Mouse (Mus musculus) kidney, adult 9 months (tissue): ENCODE results near the gene Flvcr1.
A peak's percentile ranks its signal among the peaks of the same experiment; 100 is the strongest.

ENCODE experiments used
- DNase-seq: peaks from one replicate; pipeline ENCODE4 v3.0.0; 2022

Flvcr1 gene

DNA sequence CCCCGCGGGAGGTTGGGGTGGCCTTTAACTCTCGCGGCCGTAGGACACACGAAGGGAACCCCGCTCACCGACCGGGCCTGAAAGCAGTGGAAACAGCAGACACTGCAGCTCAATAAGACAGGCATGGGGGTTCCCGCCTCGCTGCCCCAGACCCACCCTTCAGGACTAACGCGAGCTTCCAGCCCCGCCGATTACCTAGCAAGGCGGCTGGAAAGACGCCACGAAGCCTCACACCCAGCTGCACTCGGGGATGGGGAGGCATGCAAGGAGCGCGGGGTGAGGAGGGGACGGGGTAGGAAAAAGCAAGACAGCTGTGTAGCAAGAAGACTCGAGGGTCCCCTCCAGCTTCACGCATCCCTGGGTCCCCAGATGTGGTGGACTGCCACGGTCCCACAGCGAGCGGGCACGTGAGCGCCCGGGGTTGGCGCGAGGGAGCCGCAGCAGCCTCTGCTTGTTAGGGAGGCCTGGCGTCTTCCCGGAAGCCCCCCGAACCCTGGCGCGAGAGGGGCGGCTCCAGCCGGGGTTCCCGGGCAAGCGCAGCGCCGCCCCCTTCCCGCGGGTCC lies 47.4 kb downstream of the Flvcr1 start:
- no peak for DNase-seq

DNA sequence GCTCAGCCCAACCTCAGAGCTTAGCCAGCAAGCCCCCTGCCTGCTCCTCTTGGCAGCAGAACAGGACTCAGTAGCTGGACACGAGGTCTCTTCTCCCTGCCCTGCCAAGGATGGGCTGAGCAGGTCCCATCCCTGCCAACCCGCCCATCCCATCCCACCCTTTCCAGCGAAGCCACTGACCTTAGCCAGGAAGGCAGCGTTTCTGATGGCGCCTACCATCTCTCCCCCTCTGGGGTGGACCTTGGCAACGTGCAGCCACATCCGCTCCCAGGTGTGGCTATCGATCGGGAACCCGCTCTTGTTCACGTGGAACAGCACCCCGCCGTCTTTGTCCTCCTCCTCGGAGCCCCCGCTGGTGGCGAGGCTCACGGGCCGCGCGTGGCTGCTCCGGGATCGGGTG lies 48.0 kb downstream of the Flvcr1 start:
- DNase-seq = no peak

DNA sequence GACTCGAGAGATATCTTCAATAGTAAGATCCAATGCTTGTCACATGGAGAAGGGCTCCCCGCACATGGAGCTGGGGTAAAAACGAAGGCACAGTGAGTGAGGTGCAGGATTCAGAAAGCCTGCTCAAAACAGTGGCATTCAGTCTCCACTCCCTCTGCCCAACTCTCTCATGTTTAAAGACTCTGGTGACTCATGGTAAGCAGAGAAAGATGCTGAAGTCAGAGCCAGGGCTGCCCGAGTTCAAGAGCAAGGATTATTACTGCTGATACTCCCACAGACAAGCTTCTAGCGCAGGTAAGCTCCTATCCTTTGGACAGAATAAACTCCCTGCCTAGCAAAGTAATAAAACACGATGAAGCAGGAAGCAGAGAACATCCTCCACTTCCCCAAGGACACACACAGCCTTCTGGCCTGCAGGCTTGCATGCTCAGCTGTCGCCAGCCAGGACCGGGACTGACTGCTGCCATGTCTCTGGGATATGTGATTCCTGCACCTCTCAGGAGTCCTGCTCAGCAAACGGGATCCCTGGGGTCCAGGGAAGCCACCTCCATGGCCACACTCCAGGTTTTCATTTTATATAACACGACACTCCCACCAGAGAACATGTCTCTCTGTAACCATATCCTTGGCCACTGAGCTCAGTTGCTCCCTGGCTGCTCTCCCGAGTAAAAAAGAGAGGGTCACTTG lies 48.9 kb downstream of the Flvcr1 start:
- DNase-seq = no peak

DNA sequence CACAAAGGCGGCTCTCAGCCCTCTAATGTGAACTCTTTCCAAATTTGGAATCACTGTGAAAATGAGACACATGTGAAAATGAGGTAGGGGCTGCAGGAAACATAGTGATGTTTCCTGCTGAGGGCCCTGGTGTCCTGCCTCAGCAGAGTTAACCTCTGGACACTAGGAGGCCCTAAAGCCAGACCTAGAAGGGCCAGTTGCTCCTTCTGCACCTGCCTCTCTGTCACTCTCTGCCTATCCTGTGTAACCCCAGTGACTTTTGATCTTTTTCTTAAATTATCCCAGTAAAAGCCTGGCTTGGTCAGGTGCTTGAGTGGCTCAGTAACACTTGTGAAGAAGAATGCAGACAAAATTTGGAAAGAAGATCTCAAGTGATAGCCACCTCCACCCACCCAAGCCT lies 51.1 kb downstream of the Flvcr1 start:
- no peak for DNase-seq

DNA sequence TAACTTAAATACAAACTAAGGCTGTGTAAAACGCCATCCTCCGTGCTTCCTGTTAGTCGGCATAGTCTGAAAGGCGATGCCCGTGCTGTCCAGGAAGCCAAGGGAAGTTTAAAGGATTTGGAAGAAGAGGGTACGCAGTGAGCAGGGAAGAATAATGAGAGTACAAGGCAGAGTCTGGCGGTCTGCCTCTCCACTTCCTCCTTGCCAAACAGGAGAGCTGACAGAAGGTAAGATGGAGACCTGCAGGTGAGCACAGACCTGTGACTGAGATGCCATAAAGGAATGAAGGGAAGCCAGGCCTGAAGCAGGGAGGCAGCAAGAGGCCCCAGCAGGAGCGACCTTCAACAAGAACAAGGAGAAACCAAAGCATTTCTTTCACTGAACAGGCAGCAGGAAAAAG lies 51.8 kb downstream of the Flvcr1 start:
- no peak for DNase-seq

DNA sequence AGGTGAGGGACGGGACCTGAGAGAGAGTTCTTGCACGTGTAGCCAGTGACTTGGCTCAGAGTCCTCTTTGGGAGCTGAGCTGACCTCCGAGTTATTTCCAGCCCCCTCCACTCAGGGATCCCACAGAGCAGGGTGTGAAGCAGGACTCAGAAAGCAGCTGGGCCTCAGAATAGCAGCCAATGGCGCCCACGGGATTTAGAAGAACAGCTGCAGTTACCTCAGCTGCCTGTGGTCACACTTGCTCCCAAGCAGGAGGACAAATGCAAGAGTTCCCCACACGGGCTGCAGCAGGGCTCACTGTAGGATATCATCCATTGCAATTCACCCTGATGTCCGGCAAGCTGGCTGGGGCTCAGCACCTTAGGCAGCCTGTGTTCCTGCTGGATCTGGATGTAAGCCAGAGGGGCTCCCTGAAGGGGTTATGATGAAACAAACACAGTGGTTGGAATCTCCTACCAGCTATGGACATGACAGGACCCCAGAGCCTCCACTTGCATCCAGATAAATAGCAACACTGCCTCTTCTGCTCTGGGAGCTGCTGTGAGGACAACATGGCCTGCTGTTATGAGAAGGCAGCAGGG lies 53.3 kb downstream of the Flvcr1 start:
- no peak for DNase-seq

DNA sequence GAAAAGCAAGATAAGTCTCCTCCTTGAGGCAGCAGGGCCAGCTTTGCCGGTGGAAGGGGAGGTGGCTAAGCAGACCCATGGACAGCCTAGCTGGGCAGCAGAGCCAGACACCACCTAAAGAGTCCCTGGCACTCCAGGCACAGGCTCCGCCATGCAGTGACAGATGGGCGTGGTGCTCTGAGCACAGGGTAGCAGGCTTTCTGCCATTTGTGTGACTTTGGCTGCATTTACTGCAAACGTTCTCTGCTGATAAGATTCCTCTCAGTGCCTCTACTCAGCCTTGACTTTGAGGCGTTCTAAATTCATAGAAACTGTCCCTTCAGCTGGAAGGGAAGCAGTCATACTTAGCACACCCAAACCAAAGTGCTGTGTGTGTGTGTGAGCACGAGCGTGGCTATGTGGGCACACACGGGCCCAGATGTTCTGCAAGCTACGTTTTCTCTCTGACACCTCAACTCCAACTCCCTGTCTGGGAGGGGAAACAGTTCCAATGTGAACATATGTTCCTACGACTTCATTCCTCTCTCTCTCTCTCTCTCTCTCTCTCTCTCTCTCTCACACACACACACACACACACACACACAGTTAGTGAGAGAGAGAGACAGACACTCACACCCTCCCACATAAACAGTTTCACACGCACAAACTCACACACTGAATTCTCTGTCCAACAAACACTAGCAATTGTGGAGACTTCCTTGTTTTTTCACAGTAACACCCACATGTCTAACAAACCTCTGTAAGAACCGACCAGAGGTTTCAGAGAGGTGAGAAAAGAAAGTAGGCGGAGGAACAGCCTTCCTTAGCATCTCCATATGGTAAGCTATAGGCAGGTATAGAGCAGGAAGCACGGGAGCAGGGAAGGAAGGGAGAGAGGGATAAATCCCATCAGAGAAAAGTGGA lies 54.0 kb downstream of the Flvcr1 start:
- no peak for DNase-seq

DNA sequence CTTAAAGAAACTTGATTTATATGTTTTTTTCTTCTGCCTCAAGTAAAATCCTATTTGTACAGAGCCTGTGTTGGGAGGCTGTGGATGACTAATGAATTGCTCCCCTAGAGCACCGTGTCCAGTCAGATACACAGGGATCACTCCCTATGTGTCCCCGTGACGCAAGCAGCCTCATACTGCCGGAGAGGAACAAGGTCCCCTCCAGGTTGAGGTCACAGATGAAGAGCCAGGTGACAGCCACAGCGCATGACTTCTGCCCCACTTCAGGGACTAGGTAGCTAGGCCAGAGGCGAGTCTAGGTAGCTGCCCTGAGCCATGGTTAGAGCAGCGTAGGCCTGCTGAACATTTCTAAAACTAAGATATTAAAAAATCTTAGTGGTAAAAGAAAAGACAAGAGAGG lies 57.9 kb downstream of the Flvcr1 start:
- DNase-seq = no peak

DNA sequence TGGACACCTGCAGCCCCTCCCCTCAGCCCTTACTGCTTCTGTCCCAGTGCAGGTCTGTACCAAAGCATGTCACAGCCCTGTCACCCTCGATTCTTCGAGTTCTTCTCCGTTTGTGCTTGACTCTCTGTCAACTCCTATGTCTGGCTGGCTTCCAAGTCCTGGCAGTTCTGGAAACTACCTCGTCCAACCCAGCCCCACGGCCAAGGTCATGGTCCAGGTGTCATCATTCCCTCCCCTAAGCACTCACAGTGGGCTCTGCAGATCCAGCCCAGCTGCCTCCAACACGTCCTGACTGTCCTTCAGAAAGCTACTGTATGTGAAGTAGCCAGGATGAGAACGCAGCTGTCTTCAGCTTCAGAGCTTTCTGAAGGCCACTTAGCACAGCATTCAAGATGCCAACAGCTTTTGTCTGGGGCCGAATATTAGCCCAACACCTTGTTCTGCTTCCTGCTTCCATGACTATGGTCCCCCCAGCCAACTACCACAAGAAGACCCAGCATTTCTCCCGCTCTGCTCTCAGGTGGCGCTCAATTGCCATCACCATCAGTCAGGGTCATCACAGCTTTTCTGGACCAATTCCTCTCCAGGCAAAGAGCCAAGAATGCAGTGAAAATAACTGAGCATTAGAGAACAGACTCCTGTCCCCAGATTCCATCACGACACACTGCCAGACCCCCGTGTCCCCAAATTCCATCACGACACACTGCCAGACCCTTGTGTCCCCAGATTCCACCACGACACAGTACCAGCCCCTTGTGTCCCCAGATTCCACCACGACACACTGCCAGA lies 60.8 kb downstream of the Flvcr1 start:
- peak; percentile 18 for DNase-seq

DNA sequence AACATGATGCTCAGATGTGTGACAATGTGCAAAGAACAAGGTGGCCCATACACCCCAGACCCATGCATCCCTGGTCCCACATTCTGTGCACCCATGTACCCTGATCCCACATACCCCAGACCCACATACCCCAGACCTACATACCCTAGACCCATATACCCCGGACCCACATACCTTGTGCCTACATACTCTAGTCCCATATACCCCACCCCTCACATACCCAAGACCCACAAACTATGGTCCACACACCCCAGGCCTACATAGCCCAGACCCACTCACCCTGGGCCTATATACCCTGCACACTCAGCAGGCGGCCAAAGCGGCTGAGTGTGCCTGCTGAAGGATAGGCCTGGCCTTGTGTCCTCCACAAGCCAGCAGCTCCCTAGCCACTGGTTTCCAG lies 63.2 kb downstream of the Flvcr1 start:
- no peak for DNase-seq

DNA sequence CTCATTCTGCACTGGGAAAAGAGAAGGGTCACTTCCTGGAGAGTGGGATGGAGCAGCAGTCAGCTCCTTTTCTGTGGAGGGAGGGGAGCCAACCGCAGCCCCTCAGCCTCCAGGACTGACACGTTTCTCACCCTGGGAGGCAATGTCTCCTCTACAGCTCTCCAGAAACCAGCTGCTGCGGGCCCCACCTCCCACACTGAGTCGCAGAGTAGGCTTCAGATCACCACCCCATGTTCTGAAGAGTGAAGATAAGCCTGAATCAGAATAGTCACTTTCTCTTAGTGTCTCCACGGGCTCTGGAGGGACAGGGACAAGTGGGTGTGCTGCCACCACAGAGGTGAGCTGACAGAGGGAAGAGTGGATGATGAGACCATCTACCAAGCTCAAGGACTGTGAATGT lies 67.1 kb downstream of the Flvcr1 start:
- no peak for DNase-seq
